Mouse (Mus musculus): ENCODE results near the gene Srrt. TPM values are rescaled to one million over a fixed set of nuclear protein-coding genes. Genes with fewer than 3 reads are reported as not detected.

Srrt gene
- total and polyA plus RNA-seq, 3 experiments, result 291 to 454 TPM; not detected in 1

GRCm38 (mm10) chr5:137339290-137339979, 32.0 kb upstream of the Srrt start:
- Histone ChIP-seq H3K27me3 (ENCODE audit: control insufficient read depth in 1 of 2, insufficient read depth in 2 of 2, low read length in 2 of 2) (no peaks in the 10 kb centered on the region), H3K27ac (ENCODE audit: control insufficient read depth, low read depth, low read length) (no peak overlapping the region), H3K79me2 (ENCODE audit: control insufficient read depth, insufficient read depth, low read length, poor library complexity) (no peaks in the 10 kb centered on the region; the same call in 1 of the 2 replicates), H3K9ac (ENCODE audit: control insufficient read depth, low read depth, low read length, poor library complexity, severe bottlenecking) (no peak overlapping the region), H3K36me3 (ENCODE audit: control insufficient read depth in 1 of 2, insufficient read depth in 2 of 2, low read length in 2 of 2) (peaks cover 0 to 11% of the 10 kb centered on the region in 2 experiments; a peak in 2 of 4 replicates), H3K4me3 (ENCODE audit: control insufficient read depth in 1 of 2, insufficient read depth in 1 of 2, low read depth in 2 of 2, low read length in 2 of 2) (no peak overlapping the region), H3K4me1 (ENCODE audit: control insufficient read depth in 1 of 2, insufficient read depth in 2 of 2, low read length in 2 of 2) (peaks cover under 1 to 28% of the 10 kb centered on the region in 2 experiments), H3K9me3 (replicated peaks; ENCODE audit: insufficient read depth, low read length) (no peaks in the 10 kb centered on the region)
- DNase-seq (ENCODE audit: low read depth, low spot score), result no peak
- TF ChIP-seq ELF1 (IDR thresholded peaks at IDR 0.05; ENCODE audit: low read depth, low read length) (no peak), EP300 (IDR thresholded peaks at IDR 0.05; ENCODE audit: low read depth in 1 of 2, low read length in 2 of 2) (no peak), NRF1 (IDR thresholded peaks at IDR 0.05; ENCODE audit: insufficient read depth, low read depth, low read length, poor library complexity, severe bottlenecking) (no peak), MAFK (IDR thresholded peaks at IDR 0.05; ENCODE audit: borderline replicate concordance, low read depth, low read length) (no peak), CHD1 (IDR thresholded peaks at IDR 0.05; ENCODE audit: low read depth, low read length) (no peak), KAT2A (conservative IDR thresholded peaks at IDR 0.05; ENCODE audit: low read depth, low read length) (no peak), POLR2AphosphoS2 (IDR thresholded peaks at IDR 0.05; ENCODE audit: low read length) (no peak), BHLHE40 (IDR thresholded peaks at IDR 0.05; ENCODE audit: borderline replicate concordance, low read depth, low read length) (no peak), RCOR1 (IDR thresholded peaks at IDR 0.05; ENCODE audit: low read depth, low read length) (no peak), E2F4 (IDR thresholded peaks at IDR 0.05; ENCODE audit: borderline replicate concordance, low read depth, low read length) (no peak), MEF2A (IDR thresholded peaks at IDR 0.05; ENCODE audit: extremely low read depth, insufficient replicate concordance, low read depth, low read length, poor library complexity, severe bottlenecking) (no peak), POLR2AphosphoS5 (IDR thresholded peaks at IDR 0.05; ENCODE audit: borderline replicate concordance, low read depth, low read length) (no peak), UBTF (IDR thresholded peaks at IDR 0.05; ENCODE audit: borderline replicate concordance, insufficient read depth, low read depth, low read length) (no peak), MXI1 (IDR thresholded peaks at IDR 0.05; ENCODE audit: low read depth, low read length) (no peak), HCFC1 (IDR thresholded peaks at IDR 0.05; ENCODE audit: low read depth, low read length) (no peak), SIN3A (IDR thresholded peaks at IDR 0.05; ENCODE audit: low read length) (no peak), TCF12 (IDR thresholded peaks at IDR 0.05; ENCODE audit: low read depth, low read length) (no peak), TBP (IDR thresholded peaks at IDR 0.05; ENCODE audit: low read depth, low read length) (no peak), JUND (IDR thresholded peaks at IDR 0.05; ENCODE audit: low read depth, low read length) (no peak), ETS1 (IDR thresholded peaks at IDR 0.05; ENCODE audit: low read depth, low read length) (no peak)

Data from MEL (cell line).